Mouse (Mus musculus): ENCODE data around the gene Ppm1h.

- TF ChIP-seq CTCF (conservative IDR thresholded peaks at IDR 0.05 in 1 of 2, IDR thresholded peaks at IDR 0.05 in 1 of 2; ENCODE audit: low read depth in 2 of 2, low read length in 2 of 2) (no peak), MEF2A (IDR thresholded peaks at IDR 0.05; ENCODE audit: borderline replicate concordance, low read depth, low read length) (no peak), MXI1 (IDR thresholded peaks at IDR 0.05; ENCODE audit: low read depth, low read length) (no peak), RAD21 (IDR thresholded peaks at IDR 0.05; ENCODE audit: low read depth, low read length) (no peak), NELFE (IDR thresholded peaks at IDR 0.05; ENCODE audit: low read depth, low read length) (no peak), E2F4 (IDR thresholded peaks at IDR 0.05; ENCODE audit: insufficient replicate concordance, low read depth, low read length) (no peak), POLR2A (IDR thresholded peaks at IDR 0.05; ENCODE audit: low read depth, low read length) (no peak), TBP (conservative IDR thresholded peaks at IDR 0.05; ENCODE audit: low read depth, low read length) (no peak), EP300 (IDR thresholded peaks at IDR 0.05; ENCODE audit: low read length) (no peak), ZKSCAN1 (IDR thresholded peaks at IDR 0.05; ENCODE audit: borderline replicate concordance, low read depth, low read length) (no peak)
These were observed 285.7 kb downstream of the Ppm1h start for GRCm38 (mm10) chr10:122964241-122964636.
